Mouse (Mus musculus) thymus, postnatal 25 days (tissue): ENCODE measurements around the gene Gm960.
A peak's percentile ranks its signal among the peaks of the same experiment; 100 is the strongest.

Experiments
- DNase-seq: peaks from one replicate; pipeline ENCODE4 v3.0.0; 2022

Gm960 gene

DNA sequence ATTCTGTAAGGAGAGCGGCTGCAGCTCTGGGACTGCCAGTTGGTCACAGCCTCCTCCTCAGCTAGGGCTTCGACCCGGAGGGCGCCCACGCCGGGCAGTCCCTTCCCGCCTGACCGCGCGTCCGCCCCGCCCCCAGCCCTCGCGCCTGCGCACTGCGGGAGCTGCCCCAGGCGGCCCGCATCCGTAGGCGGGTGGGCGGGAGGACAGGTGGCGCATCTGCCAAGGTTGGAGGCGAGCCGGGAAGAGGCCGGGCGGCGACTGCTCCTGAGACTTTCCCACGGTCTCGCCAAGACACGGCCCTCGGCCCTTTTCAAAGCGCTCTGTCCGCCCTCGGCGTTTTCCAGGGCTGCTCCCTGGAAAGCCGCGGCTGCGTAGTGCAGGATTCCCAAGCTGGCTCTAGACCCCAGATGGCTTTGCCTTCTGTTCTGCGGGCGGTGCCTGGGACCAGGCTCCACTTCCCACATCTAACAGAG is at the start of gene Gm960:
Gene Gm960 (minus strand): TSS at position 464 of the 473 bp plus-strand sequence.
- DNase-seq: peak; percentile 22

DNA sequence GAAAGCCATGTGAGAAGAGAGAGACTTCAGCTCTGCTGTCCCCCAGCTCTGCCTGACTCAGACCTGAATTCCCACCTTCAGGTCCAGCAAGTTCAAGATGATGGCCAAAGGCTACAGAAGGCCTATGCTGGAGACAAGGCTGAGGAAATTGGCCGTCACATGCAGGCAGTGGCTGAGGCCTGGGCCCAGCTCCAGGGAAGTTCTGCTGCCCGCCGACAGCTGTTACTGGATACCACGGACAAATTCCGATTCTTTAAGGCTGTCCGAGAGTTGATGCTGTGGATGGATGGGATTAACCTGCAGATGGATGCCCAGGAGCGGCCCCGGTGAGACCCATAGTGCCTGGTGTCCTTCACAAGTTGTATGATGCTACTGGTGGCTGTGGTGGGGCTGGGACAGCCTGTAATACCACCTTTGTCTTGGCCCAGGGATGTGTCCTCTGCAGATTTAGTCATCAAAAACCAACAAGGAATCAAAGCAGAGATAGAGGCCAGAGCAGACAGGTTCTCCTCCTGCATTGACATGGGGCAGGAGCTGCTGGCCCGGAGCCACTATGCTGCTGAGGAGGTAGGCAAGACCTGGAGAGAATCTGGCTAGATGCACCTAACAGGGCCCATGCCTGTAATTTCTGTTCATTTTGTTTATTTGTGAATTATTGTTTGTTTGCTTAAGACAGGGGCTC is 49.3 kb upstream of the Gm960 start:
- no peak for DNase-seq

DNA sequence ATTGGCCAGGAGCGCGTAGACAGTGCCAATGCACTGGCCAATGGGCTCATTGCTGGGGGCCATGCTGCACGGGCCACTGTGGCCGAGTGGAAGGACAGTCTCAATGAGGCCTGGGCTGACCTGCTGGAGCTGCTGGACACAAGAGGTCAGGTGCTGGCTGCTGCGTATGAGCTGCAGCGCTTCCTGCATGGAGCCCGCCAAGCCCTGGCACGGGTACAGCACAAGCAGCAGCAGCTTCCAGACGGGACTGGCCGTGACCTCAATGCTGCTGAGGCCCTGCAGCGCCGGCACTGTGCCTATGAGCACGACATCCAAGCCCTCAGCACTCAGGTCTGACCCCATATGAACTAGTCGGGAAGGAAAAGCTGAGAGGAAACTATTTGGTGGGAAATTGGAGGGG is 48.1 kb upstream of the Gm960 start:
- DNase-seq: no peak

DNA sequence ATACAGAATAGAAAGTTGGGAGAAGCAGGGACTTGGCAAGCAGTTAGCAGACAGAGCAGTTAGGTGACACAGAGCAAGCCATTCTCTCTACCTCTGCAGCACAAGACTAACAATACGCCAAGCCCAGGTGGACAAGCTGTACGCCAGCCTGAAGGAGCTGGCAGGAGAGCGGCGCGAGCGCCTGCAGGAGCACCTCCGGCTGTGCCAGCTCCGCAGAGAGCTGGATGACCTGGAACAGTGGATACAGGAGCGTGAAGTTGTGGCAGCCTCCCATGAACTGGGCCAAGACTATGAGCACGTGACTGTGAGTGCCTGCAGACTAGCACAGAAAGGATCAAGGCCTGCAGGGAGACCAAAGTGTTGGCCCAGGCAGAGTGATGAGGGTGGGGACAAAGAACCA is 47.2 kb upstream of the Gm960 start:
- no peak for DNase-seq

DNA sequence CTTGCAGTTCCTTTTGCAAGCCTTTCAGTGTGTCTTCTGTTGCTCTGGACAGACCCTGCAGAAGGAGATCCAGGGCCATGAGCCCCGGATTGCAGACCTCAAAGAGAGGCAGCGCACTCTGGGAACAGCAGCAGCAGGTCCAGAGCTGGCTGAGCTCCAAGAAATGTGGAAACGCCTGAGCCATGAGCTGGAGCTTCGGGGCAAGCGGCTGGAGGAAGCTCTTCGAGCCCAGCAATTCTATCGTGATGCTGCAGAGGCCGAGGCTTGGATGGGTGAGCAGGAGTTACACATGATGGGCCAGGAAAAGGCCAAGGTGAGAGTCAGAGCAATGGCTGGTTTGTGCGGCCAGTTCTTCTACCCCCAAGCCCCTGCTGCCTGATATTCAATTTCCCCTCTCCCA is 46.6 kb upstream of the Gm960 start:
- no peak for DNase-seq

DNA sequence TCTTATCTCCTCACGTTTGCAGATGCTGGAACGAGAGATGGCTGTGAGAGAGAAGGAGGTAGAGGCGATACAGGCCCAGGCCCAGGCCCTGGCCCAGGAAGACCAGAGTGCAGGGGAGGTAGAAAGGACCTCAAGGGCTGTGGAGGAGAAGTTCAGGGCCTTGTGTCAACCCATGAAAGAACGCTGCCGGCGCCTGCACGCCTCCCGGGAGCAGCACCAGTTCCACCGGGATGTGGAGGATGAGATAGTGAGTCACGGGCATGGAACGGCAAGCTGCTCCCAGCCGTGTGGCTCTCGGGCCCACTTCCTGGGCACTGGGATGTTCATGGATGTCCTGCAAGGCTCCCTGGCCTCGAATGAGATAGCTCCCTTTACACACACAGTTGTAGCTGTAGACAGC is 45.6 kb upstream of the Gm960 start:
- DNase-seq: no peak

DNA sequence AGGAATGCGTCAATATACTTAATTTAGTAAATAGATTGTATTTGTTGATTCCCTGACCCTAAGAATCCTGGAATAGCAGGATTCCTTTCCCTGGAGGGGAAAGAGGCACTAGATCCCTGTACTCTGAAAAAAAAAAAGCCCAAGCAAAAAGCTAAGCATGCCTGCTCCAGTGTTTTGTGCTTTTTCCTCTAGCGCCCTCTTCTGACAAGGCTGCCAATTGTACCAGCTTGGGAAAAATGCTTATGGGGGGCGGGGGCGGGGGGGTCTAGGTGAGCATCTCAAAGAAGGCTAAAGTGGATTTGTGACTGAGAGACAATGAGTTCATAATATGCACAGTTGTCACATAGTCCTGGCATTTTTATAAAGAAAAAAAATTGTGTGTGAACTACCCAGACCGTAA is 45.1 kb upstream of the Gm960 start:
- DNase-seq: peak; percentile 23

DNA sequence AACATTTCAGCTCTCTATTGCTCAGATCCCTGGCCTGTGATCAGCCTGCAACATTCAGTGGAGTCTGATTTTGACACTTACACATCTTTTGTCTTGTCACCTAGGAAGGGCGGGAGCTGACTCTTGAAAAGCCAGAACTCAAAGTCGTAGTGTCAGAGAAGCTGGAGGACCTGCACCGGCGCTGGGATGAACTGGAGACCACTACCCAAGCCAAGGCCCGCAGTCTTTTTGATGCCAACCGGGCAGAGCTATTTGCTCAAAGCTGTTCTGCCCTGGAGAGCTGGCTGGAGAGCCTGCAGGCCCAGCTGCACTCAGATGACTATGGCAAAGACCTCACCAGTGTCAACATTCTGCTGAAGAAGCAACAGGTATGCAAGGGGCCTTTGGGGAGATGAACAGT is 43.8 kb upstream of the Gm960 start:
- DNase-seq: no peak

DNA sequence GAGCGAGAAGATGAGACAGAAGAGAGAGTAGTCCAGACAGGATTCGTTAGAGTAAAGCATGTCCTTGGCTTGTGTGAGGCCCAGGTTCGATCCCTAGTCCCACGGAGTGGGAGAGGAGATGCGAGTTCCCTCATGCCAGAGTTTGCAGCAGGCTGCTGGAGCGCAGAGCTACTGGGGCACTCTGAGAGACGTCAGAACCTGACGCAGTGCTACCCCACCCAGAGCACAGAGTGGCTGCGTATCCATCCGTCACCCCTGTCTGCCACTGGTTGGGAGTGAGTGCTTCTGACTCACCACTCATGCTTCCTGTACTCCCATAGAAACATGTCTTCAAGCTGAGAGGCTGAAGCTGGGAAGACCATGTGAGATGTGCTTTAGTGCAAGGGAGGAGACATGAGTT is 43.0 kb upstream of the Gm960 start:
- no peak for DNase-seq

DNA sequence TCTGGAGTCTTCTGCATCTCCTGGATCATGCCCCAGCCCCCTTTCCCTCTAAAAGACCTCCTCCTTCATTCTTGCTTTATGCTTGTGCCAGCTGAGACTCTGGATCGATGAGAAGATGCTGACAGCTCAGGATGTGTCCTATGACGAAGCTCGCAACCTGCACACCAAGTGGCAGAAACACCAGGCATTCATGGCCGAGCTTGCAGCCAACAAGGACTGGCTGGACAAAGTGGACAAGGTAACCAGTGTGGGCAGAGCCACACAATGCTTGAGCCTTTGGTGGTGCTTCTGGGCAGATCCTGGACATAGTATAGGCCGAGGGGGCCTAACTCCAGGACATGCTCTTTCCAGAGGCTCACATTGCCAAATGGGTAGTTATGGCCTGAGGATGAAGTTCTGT is 41.3 kb upstream of the Gm960 start:
- DNase-seq: no peak

DNA sequence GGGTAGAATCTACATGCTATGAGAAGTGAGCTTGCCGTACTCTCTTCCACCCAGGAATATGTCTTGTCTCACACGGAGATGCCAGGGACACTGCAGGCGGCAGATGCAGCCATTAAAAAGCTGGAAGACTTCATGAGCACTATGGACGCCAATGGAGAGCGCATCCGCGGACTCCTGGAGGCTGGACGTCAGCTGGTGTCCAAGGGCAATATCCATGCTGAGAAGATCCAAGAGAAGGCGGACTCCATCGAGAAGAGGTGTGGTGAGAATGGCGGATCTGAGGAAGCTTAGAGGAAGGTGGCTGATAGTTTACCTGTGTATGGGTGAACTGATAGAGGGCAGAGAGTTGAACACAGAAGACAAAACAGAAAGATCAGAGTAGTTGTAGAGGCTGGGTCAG is 40.6 kb upstream of the Gm960 start:
- DNase-seq: no peak

DNA sequence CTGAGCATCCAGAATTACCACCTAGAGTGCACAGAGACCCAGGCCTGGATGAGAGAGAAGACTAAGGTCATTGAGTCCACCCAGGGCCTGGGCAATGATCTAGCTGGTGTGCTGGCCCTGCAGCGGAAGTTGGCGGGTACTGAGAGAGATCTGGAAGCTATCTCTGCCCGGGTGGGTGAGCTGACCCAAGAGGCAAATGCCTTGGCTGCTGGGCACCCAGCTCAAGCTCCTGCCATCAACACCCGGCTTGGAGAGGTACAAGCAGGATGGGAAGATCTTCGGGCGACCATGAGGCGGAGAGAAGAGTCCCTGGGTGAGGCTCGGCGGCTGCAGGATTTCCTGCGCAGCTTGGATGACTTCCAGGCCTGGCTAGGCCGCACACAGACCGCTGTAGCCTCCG is 39.4 kb upstream of the Gm960 start:
- no peak for DNase-seq

DNA sequence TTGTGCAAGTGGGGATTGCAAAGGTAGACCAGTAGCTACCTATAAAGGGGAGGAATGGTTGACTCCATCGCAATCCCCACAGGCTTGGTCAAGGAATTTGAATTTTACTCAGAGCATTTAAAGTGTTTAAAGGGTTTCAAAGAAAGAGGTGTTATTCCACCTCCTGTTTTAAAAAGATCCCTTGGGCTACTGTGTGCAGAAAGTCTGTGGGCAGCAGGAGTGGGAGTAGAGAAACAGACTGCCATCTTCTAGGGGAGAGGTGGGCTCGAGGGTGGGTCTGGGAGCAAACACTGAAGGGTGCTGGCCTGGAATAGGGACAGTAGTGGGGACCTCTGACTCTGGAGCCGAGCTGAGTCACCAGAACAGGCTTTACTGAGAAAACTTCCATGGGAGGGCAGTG is 34.6 kb upstream of the Gm960 start:
- DNase-seq: no peak

DNA sequence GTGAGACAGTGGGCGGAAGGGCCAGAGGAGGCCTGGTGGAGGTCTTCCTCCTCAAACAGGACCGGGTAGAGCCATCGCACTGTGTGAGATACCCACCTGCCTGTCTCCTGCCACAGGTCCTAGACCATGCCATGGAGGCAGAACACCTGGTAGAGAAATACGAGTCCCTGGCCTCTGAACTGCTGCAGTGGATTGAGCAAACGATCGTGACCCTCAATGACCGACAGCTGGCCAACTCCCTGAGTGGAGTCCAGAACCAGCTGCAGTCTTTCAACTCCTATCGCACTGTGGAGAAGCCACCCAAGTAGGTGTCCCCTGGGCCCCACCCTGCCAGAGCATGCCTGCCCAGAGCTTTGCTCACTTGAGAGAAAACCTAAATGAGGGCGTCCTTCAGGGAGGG is 30.7 kb upstream of the Gm960 start:
- no peak for DNase-seq

DNA sequence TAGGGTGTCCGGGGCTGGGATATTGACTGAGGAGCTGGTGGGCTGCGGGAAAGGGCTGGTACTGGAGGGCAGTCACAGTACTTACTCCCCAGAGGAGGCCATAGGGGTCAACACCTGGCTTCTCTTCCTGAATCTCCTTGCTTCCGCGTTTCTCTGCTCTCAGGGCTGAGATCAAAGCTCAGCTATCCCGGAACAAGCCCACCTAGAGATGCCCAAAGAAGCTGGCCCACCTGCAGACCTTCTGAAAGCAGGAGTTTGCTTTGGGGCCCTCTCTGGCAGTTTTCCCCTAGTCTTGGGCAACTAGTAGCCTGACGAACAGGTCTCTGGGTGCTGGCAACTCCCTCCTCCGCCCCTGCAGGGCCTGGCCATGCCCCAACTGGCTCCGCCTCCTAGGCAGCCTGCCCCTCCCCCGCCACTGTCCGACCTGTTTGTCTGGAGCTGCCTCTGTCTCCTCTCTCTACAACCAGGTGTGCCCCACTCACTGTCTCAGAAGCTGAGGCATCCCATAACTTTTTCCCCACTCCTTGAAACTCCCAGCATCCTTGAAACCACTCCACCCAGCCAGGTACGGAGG is 22.3 kb upstream of the Gm960 start:
- DNase-seq: no peak

DNA sequence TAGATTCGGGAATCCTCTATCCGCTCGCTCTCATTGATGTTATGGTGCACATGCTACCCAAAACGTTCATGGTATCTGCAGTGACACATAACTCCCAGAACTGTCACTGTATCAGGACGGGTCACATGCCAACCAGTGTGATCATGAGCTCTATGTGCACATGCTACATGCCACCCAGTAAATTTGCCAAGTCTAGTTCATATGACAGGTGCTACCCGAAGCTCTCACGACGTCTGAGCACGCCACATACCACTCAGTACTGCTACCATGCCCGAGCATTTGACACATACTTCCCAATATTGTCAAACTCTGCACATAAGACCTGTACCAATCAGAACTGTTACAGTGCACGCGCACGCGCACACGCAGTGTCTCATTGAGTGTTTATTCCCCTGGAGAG is 21.6 kb upstream of the Gm960 start:
- no peak for DNase-seq

DNA sequence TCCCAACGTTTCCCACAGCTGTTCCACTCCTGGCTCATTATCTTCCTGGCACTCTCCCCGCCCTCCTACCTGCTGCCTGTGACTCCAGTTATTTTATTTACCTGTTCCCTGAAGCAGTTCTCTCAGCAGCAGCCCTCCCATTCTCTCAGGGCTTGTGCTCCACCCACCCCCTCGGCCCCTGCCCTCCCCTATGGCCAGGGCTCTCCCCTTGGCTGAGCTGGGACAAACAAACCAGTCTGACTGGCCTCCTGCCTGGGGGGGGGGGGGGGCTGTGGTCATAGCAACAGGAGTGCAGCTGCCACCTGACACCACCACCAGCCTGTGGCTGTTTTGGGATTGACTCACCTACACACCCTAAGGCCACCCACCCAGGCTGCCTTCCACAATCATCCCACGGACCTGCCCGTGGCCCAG is 20.9 kb upstream of the Gm960 start:
- DNase-seq: no peak

DNA sequence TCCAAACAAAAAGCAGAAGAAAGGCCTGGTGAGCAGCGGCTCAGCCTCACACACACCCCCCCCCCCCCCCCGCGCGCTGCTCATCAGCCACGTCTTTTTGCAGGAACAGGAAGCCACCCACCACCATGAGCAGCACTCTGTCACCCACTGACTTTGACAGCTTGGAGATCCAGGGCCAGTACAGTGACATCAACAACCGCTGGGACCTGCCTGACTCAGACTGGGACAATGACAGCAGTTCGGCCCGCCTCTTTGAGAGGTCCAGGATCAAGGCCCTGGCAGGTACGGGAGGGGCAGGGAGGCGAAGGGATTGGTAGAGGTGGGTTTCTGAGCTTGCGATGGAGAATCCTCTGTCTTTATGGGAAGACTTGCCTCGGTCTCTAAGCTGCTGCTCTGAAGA is 20.2 kb upstream of the Gm960 start:
- no peak for DNase-seq

DNA sequence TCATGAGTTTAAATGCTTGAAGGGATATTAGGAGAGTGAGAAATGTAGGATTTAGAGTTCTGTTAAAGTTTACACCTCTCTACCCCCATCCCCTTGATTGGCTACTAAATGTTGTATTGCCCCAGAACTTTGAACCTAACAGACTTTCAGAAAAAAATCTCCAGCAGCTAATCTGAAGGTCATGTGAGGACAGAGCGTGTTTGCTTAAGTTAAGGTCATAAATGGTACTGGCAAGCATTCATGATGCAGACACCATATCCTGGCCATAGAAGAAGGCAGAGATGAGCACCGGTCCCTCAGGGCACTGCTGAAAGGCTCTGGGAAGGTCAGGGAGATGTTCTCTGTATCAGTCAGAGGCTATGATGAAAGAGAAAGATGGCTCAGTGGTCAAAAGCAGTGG is 18.8 kb upstream of the Gm960 start:
- DNase-seq: no peak

DNA sequence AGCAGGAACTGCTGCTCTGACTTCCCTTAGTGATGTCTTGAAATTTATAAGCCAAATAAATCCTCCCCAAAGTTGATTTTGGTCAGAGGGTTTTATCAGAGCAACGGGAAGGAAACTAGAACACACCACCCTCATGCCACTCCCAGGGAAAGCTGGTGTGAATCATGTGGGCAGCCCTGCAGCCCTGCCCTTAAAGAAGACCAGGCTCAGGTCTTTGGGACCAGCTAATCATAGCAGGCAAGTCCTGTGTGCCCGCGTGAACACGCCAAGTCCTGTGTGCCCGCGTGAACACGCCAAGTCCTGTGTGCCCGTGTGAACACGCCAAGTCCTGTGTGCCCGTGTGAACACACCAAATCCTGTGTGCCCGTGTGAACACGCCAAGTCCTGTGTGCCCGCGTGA is 18.3 kb upstream of the Gm960 start:
- DNase-seq: no peak

DNA sequence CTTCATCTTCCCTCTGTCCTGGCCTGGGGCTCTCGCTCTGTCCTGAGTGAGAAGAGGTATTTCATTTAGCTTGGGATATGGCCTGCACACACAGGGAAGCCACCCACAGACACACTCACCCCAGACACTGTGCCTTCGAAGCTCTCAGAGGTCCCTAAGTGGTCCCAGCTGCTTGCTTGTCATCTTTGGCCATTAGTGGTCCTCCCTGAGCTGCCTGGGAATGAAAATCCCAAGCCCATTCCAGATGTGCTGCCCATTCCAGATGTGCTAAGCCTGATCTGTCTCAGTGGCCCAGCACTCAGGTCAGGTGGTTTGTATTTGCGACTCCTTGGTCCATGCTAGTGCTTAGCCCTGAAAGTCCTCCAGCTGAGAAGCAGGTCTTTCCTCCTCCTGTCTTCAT is 15.4 kb upstream of the Gm960 start:
- DNase-seq: no peak

DNA sequence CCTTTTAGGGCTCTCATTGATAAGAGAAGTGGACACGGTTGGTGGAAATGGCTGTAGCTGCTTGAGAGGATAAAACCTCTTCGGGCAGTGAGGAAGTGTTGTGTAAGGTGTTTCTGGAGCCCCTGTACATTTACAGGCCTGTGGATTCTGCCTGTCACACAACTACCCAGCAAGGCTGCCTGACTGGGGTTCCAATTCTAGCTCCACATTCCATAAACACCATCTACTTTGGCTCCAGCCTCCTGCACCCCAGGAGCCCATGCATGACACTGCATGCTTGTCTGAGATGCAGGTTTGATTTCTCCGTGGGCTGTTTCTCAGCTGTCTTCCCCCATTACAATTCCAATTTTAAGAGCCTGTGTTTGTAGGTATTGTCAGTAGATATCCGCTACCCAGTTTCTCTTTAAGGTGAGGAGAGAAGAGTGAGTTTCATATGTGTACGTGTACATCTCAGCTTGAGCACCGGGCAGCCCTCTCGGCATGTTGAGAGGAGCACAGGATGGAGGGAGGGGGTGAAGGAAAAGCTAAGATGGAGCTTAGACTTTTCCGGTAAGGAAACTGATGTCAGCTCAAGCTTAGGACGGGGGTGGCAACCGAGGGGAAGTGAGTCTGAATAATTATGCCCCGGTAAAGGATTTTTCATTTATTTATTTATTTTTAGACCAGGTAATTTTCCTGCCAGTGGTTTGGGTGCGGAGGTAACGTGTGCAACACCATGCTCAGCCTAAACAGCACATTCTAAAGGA is 14.5 kb upstream of the Gm960 start:
- DNase-seq: no peak

DNA sequence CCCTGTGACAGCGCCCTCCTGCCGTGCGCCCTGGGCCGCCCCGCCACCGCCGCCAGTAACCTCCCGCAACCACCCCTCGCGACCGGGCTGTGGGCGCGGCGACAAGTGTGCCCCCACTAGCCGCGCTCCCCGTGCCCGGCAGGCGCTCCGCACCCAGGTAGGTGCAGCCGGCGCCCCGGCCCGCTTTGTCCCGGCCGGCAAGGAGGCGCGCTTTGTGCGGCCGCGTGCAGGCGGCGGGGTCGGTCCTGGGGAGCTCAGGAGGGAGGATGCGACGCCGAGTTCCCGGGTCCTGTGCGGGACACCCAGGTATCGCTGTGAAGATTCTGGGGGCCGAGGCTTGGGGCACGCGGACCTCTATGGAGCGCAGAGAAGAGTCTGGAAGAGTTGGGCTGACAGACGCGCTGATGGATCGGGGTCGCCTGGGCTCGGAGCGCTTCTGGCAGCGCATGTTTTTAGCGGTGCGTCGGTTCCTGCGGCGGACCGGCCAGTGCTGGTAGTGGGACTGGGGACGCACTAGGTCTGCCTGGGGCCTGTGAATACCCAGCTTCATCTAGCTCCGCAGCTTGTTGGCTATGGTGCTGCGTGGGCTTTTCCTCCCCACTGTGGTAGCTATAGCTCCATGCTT is 13.8 kb upstream of the Gm960 start:
- DNase-seq: no peak

DNA sequence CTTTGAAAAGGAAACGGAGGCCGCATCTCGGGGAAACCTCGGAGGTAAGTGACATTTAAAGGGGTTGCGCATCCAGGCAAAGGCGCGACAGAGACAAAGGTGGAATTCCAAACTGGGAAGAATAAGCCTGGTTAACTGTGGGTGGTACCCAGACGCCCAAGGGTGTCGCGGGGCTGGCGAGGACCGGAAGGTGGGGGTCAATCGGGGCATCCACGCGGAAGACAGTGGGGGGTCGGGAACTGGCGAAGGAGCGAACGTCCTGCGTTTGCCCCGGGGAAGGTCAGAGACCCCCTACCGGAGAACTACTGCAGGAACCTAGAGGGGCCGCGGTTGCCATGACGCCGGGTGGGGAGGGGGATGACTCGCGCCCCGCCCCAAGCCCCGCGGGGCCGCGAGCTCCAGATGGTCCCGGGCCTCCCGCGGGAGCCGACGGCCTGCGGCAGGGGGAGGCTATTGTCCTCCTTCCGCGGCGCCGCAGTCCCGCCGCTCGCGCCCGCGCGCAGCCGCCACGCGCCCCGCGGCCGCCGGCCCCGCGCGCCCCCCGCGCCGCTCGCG is 13.2 kb upstream of the Gm960 start:
- DNase-seq: no peak
